Mouse (Mus musculus): ENCODE data around the gene Slco1c1.

GRCm38 (mm10) chr6:141474696-141475095, 49.5 kb upstream of the Slco1c1 start:
- TF ChIP-seq CTCF (IDR thresholded peaks at IDR 0.05; ENCODE audit: extremely low read depth, insufficient read depth, low read length) (no peak), POLR2A (IDR thresholded peaks at IDR 0.05; ENCODE audit: extremely low read depth, insufficient read depth, low read length) (no peak)

All from cortical plate, adult 2 months (tissue).